Mouse (Mus musculus): Measurements from ENCODE around the gene Adgrf3.

The Adgrf3 gene

DNA sequence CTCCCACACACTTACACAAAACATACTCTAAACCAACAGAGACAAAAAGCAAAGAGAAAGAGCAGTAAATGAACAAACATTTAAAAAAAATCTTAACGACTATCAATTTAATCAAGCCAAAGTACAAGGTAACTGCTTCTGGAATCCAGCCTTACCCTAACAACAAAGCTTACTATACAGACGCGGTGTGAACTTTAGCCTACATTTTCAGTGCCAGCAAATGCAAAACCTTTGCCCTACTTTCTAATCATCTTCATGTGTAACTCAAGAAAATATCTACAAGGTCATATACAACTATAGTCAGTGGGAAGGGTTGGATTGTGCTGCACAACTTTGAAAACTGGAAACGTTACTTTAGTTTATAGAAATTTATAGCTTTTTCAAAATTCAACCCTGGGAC, 53.5 kb downstream of the Adgrf3 start:
- no peak for DNase-seq (ENCODE audit: low read depth, low spot score)

DNA sequence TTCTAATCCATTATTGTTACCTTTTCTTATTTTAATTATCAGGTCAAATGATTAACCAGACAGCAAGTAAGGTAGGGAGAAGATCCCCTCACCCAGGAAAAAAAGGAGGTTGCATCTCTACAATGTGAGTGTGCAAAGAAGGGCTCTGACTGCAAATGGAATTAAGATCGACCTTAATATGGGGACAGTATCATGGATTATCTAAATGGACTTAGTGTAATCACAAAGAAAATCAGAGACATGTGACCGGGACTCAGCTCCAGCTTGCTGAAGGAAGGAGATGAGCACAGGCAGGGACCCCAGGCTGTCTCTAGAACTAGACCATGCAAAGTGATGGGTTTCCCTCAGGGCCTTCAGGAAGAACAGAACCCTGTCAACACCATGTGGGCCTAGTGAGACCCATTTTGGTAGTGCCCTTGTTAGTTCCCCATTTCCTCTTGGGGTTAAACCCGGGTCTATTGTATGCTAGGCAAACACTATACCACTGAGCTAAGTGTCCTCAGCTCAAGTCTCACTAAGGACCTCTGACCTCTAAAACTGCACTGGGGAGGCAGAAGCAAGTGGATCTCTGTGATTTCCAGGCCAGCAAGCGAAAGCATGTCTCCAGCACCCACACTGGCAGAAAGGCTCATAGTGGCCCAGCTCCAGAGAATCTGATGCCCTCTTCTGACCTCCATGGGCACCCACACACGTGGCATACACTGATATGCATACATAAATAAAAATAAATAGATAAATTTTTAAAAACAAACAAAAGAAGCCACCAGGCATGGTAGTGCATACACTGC, 57.2 kb downstream of the Adgrf3 start:
- no peak for DNase-seq (ENCODE audit: low read depth, low spot score)

DNA sequence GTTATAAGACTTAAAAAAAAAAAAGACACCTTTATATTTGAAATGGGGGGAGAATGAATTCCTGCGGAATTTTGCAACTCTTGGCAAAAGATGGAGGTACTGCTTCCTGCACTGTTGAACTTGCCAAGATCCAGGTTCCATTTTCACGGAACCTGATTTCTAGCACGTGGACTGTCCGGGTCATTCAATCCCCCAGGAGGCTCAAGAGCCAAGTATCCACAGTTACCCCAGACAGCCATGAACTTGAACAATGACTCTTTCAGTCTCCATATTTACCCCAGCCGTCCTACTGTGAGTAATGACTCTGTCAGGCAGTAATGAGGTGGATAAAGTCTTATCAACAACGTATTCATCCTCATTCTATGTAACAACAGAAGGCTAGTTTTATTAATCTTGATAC, 59.0 kb downstream of the Adgrf3 start:
- no peak for DNase-seq (ENCODE audit: low read depth, low spot score)
